22 mouse cellular contexts compared by ENCODE assay signal in the genomic region with DNA sequence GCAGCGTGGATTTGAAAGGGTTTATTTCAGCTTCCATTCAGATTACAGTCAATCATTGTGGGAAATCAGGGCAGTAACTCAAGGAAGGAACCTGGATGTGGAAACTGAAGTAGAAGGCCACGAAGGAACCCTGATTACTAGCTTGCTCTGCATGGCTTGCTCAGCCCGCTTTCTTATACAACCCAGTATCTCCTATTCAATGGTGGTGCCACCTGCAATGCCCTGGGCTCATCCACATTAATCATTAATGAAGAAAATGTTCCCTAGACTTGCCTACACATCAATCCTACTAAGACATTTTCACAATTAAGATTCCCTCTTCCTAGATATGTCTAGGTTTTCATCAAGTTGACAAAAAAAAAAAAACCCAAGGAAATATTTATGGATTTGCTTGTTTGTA.
"Had no signal": no experiment of that assay in that cellular context is flagged by ENCODE, and none has a peak within 500 bp of the region (broad histone marks: within the 10 kb centered on the region; RNA-seq: fewer than 3 reads in every experiment).

No protein-coding gene starts in this region.

- H3K27ac ChIP-seq: heart, adult 2 months; heart, embryonic 13.5 days; heart, embryonic 15.5 days; hindbrain, embryonic 13.5 days; hindbrain, embryonic 15.5 days; hindbrain, postnatal 0 days; kidney, postnatal 0 days; limb, embryonic 13.5 days; limb, embryonic 15.5 days; liver, embryonic 14.5 days had no signal

- H3K4me2 ChIP-seq: heart, embryonic 11.5 days; heart, embryonic 13.5 days; heart, embryonic 15.5 days; hindbrain, embryonic 13.5 days; hindbrain, embryonic 15.5 days; limb, embryonic 13.5 days; limb, embryonic 15.5 days; liver, embryonic 11.5 days had no signal

- ATAC-seq: forebrain, postnatal 0 days; hindbrain, postnatal 0 days; intestine, embryonic 16.5 days had no signal

- H3K4me1 ChIP-seq: hindbrain, embryonic 13.5 days; hindbrain, embryonic 15.5 days; limb, embryonic 15.5 days had no signal

- H3K9me3 ChIP-seq: heart, embryonic 13.5 days; heart, embryonic 15.5 days; hindbrain, embryonic 13.5 days; hindbrain, embryonic 15.5 days; limb, embryonic 15.5 days had no signal

- H3K9ac ChIP-seq: forebrain, postnatal 0 days; heart, embryonic 13.5 days; heart, embryonic 15.5 days; hindbrain, embryonic 13.5 days; hindbrain, embryonic 15.5 days; limb, embryonic 13.5 days; limb, embryonic 15.5 days; liver, embryonic 14.5 days had no signal

- H3K36me3 ChIP-seq: heart, embryonic 13.5 days; heart, embryonic 15.5 days; hindbrain, embryonic 13.5 days; hindbrain, embryonic 15.5 days; limb, embryonic 13.5 days; limb, embryonic 15.5 days had no signal

- H3K27me3 ChIP-seq: heart, embryonic 13.5 days; heart, embryonic 15.5 days; hindbrain, embryonic 13.5 days; hindbrain, embryonic 15.5 days; limb, embryonic 13.5 days; limb, embryonic 15.5 days had no signal

- H3K4me3 ChIP-seq: heart, adult 2 months; heart, embryonic 13.5 days; heart, embryonic 15.5 days; hindbrain, embryonic 13.5 days; hindbrain, embryonic 15.5 days; limb, embryonic 13.5 days; limb, embryonic 15.5 days had no signal

- DNase-seq: forebrain, postnatal 0 days; gastrocnemius, postnatal 14 days; gastrocnemius, postnatal 36 days; heart, adult 11 months; heart, adult 2 months; heart, postnatal 14 days; heart, postnatal 36 days; layer of hippocampus, adult 9-11 months; layer of hippocampus, postnatal 36 days; left cerebral cortex, postnatal 4 days had no signal
